Mouse (Mus musculus) embryonic fibroblast, embryonic 13.5 days (primary cell): ENCODE measurements at regions not wholly inside any gene's neighbourhood (a gene's known extent, or its start where the extent isn't known, plus 50 kb on each side); places are given as distances from the start of the nearest gene placed in this dataset.

Experiments used
- CTCF ChIP-seq: IDR thresholded peaks from 2 replicates; pipeline ENCODE4 v1.5.1; 2011; ENCODE audit warnings: mild to moderate bottlenecking, control low read depth, low read length, moderate library complexity, borderline replicate concordance; ENCODE audit not compliant: insufficient read depth
- POLR2A ChIP-seq: IDR thresholded peaks from 2 replicates; pipeline ENCODE4 v1.6.1; 2011; ENCODE audit warnings: low read depth, mild to moderate bottlenecking, control low read depth, low read length, moderate library complexity

GRCm38 (mm10) chr2:148320896-148321295 is 74.2 kb upstream of the Sstr4 start:
- TF ChIP-seq CTCF (no peak), POLR2A (no peak)
